Mouse (Mus musculus) heart, embryonic 10.5 days (tissue): Measurements from ENCODE around the gene Fam186a. TPM values are rescaled to one million over a fixed set of nuclear protein-coding genes. Genes with fewer than 3 reads are reported as not detected.

Experiments used
- DNase-seq: peaks from one replicate; pipeline ENCODE4 v3.0.0-alpha.2; 2017; ENCODE audit warnings: low spot score
- H3K27ac ChIP-seq: fragments of 300-500 bp; sonication (generic); 2 replicates; pipeline ENCODE4 v1.5.1; 2016; ENCODE audit warnings: mild to moderate bottlenecking
- H3K27me3 ChIP-seq: fragments of 300-500 bp; sonication (generic); 2 replicates; pipeline ENCODE4 v1.6.1; 2016; ENCODE audit warnings: mild to moderate bottlenecking; ENCODE audit not compliant: poor library complexity, insufficient read depth, severe bottlenecking
- H3K36me3 ChIP-seq: fragments of 300-500 bp; sonication (generic); 2 replicates; pipeline ENCODE4 v1.6.1; 2016; ENCODE audit warnings: mild to moderate bottlenecking, moderate library complexity
- H3K4me1 ChIP-seq: fragments of 300-500 bp; sonication (generic); 2 replicates; pipeline ENCODE4 v1.6.1; 2016; ENCODE audit warnings: mild to moderate bottlenecking
- H3K4me3 ChIP-seq: fragments of 300-500 bp; sonication (generic); 2 replicates; pipeline ENCODE4 v1.5.1; 2016; ENCODE audit warnings: mild to moderate bottlenecking, moderate library complexity
- H3K9me3 ChIP-seq: fragments of 300-500 bp; sonication (generic); 2 replicates; pipeline ENCODE4 v1.6.1; 2016; ENCODE audit warnings: mild to moderate bottlenecking, moderate library complexity
- WGBS: fragments of 180-500 bp; shearing (Covaris S2); methylation state at CpG from one replicate; pipeline ENCODE4 v1.1.7; 2016; 5-methylcytosine and 5-hydroxymethylcytosine counted together
- polyA plus RNA-seq: library from polyadenylated mRNA; unstranded; fragments of >200 nt; fragmentation: Nextera tagmentation; extraction: Ambion mirVana; gene quantifications from 2 replicates; pipeline ENCODE4 v1.2.1, GENCODE M21; 2016

The Fam186a gene
- polyA plus RNA-seq, 1 experiment from 2014 or later, result 0.05 TPM

DNA sequence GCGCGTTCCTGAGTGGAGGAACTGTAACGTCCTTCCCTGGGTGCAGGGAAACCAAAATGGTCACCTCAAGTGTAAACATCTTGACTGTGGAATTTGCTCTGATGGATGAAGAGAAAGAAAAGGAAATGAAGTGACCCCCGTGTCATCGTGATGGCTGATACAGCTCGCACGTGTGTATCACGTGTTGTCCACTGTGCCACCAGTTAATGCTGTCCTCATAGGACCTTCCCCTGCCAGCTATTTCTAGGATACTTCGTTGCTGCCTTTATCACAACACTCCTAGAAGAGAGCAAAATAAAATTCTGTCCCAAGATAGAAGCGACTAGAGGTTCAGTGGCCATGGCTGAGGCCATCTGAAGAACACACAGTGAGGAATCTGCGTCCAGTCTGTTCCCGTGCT is 82.8 kb downstream of the Fam186a start:
- H3K27me3 ChIP-seq, result no peaks in the 10 kb centered on the region
- WGBS, result 77% methylated on average over 12 of the region's 12 CpGs
- no peak overlapping the region for H3K4me3 ChIP-seq
- H3K27ac ChIP-seq, result no peak overlapping the region
- no peaks in the 10 kb centered on the region for H3K36me3 ChIP-seq
- H3K4me1 ChIP-seq, result 0 out of 2 replicates have a peak, but pooled peaks cover 5% of the 10 kb centered on the region
- H3K9me3 ChIP-seq, result no peaks in the 10 kb centered on the region
- no peak for DNase-seq

DNA sequence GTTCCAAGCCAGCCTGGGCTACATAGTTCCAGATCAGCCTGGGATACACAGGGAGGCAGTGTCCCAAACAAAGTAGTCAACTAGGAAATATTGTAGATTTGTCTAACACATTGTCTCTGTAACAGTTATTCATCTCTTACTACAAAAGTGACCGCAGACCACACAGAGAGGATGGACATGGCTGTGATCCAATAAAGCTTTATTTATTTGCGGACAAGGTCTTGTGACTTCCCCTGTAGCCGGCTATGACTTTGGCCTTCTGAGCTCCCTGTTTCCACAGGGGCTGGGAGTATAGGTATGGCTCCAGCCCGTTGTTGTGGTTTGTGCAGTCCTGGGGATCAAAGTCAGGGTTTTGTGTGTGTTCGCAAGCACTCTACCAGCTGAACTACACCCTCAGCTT is 88.3 kb downstream of the Fam186a start:
- Histone ChIP-seq H3K9me3 (no peaks in the 10 kb centered on the region), H3K4me3 (no peak overlapping the region), H3K4me1 (peaks cover 17% of the 10 kb centered on the region), H3K36me3 (no peaks in the 10 kb centered on the region), H3K27ac (no peak overlapping the region), H3K27me3 (no peaks in the 10 kb centered on the region)
- 91% methylated on average over 5 of the region's 5 CpGs for WGBS
- no peak for DNase-seq

DNA sequence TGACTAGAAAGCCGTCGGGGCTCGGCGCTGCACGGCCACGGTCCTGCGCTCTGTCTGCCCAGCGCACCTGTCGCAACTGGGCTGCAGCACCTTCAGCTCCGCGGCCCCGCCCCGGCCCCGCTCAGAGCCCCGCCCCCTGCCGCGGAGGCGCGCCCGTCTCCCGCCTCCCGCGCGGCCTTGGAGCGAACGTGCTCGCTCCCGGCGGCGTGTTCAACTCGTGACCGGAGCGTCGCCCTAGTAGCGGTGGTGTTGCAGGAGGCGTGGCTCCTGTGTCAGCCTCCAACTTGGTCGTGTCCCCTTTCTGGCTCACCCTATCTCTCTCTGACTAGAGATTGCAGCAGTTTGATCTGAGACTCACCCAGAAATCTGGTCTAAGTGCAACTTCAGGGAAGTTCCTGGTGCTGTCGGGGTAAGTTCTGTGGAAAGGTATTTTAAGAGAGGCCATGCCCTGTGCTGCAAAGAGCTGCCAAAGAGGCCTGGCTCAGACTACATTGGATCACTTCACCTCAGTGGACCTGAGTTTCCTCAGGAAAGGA is 91.5 kb downstream of the Fam186a start, which contains the start of gene Lima1:
TSS of gene Lima1 (minus strand) at position 123 of the 536 bp plus-strand sequence.
- peak; percentile 92 for DNase-seq
- under 1% methylated on average over 38 of the region's 38 CpGs for WGBS
- Histone ChIP-seq H3K4me3 (peak within 1 kb of the TSS; percentile 77), H3K27me3 (no peaks in the 10 kb centered on the region), H3K4me1 (peaks cover 17% of the 10 kb centered on the region), H3K27ac (peak within 1 kb of the TSS; percentile 80), H3K36me3 (no peaks in the 10 kb centered on the region), H3K9me3 (no peaks in the 10 kb centered on the region)

DNA sequence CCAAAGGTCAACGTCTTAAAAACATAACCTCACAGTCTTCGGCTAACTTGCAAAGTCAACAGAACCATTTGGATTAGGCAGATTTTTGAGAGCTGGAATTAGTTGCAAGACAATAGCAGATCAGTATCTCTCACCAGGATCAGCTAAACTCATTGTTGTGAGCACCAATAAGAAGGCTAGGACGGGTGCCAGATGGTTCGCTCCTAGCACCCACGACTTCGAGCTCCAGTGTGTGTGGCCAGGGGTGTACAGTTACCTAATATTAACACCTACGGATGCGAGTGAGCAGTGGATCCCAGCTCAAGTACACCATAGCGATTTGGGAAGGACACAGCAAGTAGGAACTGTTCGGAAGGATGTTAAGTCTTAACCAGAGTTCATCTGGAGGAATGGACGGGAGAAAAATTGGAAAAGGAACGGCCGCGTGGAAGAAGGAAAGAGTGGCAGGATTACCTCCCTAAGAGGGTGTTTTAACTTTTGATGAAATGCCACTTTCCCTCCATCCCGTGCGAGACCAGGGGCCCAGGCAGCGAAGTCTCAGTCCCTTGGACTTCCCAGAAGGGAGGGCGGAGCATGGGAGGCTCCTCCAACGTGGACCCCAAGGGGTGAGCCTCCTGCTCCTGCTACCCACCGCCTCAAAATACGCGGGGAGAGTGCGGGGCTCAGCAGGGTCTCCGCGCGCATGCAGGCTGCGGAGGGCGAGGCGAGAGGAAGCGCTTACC is 92.1 kb downstream of the Fam186a start:
- Histone ChIP-seq H3K27me3 (no peaks in the 10 kb centered on the region), H3K27ac (peak overlapping the region; percentile 80), H3K4me1 (peaks cover 17% of the 10 kb centered on the region), H3K36me3 (no peaks in the 10 kb centered on the region), H3K4me3 (peak overlapping the region; percentile 77), H3K9me3 (no peaks in the 10 kb centered on the region)
- WGBS, result 8% methylated on average over 30 of the region's 30 CpGs
- no peak for DNase-seq

DNA sequence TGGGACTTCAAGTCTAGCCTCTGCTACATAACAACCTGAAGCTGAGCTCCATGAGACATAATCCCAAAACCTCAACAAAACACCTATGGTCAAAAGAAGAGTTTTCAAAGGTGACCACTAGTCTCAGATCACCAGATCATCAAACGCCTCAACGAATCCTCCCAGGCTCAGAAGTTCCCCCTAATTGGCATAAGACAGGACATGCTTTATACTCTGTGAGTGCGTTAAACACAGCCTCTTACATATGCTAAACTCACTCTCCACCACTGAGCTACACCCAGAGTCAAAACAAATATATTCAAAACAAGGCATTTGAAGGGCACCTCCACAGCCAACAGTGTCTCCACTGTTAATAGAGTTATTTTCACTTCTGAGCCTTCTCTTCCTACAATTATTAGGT is 94.3 kb downstream of the Fam186a start:
- Histone ChIP-seq H3K4me3 (no peak overlapping the region), H3K27ac (no peak overlapping the region), H3K36me3 (no peaks in the 10 kb centered on the region), H3K27me3 (no peaks in the 10 kb centered on the region), H3K9me3 (no peaks in the 10 kb centered on the region), H3K4me1 (peaks cover 20% of the 10 kb centered on the region)
- 80% methylated on average over 3 of the region's 3 CpGs for WGBS
- no peak for DNase-seq

Other genes with a start within 250 kb of the Fam186a start
- 0.74 and 0.87 TPM in 2 replicates for gene Gpd1, start 249.5 kb downstream of the Fam186a start, polyA plus RNA-seq
- gene Cox14, start 241.4 kb downstream of the Fam186a start, polyA plus RNA-seq, result 164 and 187 TPM in 2 replicates
- gene Cers5, start 194.2 kb downstream of the Fam186a start, polyA plus RNA-seq, result 56.5 and 60.3 TPM in 2 replicates
- gene Lima1, start 91.6 kb downstream of the Fam186a start, polyA plus RNA-seq, result 25.9 and 29.4 TPM in 2 replicates
- 36.3 and 41.2 TPM in 2 replicates for gene Larp4, start 3.0 kb upstream of the Fam186a start, polyA plus RNA-seq
- 12.2 and 14.0 TPM in 2 replicates for gene Dip2b, start 71.6 kb upstream of the Fam186a start, polyA plus RNA-seq